Mouse (Mus musculus) retina, embryonic 14.5 days (tissue): Measurements from ENCODE around the gene Hist1h4m.
"Not testable (repeated sequence)": the region's sequence is repeated elsewhere in the genome, so short reads cannot be mapped to it uniquely, and the experiment has no call there.

ENCODE experiments used
- DNase-seq: peaks from one replicate; pipeline ENCODE4 v3.0.0-alpha.2; 2015; ENCODE audit warnings: low spot score

The Hist1h4m gene

GRCm38 (mm10) chr13:21811539-21811938, at the start of gene Hist1h4m:
TSS of gene Hist1h4m (plus strand) at chr13:21811746.
- DNase-seq = not testable (repeated sequence)

GRCm38 (mm10) chr13:21778814-21779766, 32.5 kb upstream of the Hist1h4m start:
- DNase-seq = peak; percentile 90

- DNase-seq = peak; percentile 79
These were observed 31.5 kb upstream of the Hist1h4m start, which contains the start of gene Hist1h1b for GRCm38 (mm10) chr13:21779767-21780731. TSS of gene Hist1h1b (minus strand) at chr13:21780625.

GRCm38 (mm10) chr13:21781021-21781555, 30.5 kb upstream of the Hist1h4m start:
- peak; percentile 16 for DNase-seq

GRCm38 (mm10) chr13:21781639-21782038, 29.9 kb upstream of the Hist1h4m start:
- no peak for DNase-seq

- DNase-seq = peak; percentile 59
These were observed 28.9 kb upstream of the Hist1h4m start for GRCm38 (mm10) chr13:21782361-21783254.

- peak; percentile 92 for DNase-seq
These were observed 28.3 kb upstream of the Hist1h4m start, which contains the start of gene Hist1h3i for GRCm38 (mm10) chr13:21783255-21783617. TSS of gene Hist1h3i (minus strand) at chr13:21783370.

GRCm38 (mm10) chr13:21783734-21784161, 27.8 kb upstream of the Hist1h4m start:
- DNase-seq = peak; percentile 78

GRCm38 (mm10) chr13:21784311-21784710, 27.2 kb upstream of the Hist1h4m start:
- no peak for DNase-seq

GRCm38 (mm10) chr13:21786189-21786898, 25.2 kb upstream of the Hist1h4m start:
- peak; percentile 40 for DNase-seq

- DNase-seq = peak; percentile 98
These were observed 24.5 kb upstream of the Hist1h4m start, which contains the start of the genes Hist1h2an and Hist1h2bp for GRCm38 (mm10) chr13:21786899-21787629. TSS of gene Hist1h2an (minus strand) at chr13:21787218. TSS of gene Hist1h2bp (plus strand) at chr13:21787461.

GRCm38 (mm10) chr13:21787760-21788593, 23.6 kb upstream of the Hist1h4m start:
- DNase-seq = peak; percentile 46

- DNase-seq = no peak
These were observed 21.6 kb upstream of the Hist1h4m start for GRCm38 (mm10) chr13:21789925-21790324.

GRCm38 (mm10) chr13:21790601-21791283, 20.8 kb upstream of the Hist1h4m start:
- DNase-seq = no peak

GRCm38 (mm10) chr13:21795584-21795983, 16.0 kb upstream of the Hist1h4m start:
- no peak for DNase-seq

- not testable (repeated sequence) for DNase-seq
These were observed 14.4 kb upstream of the Hist1h4m start for GRCm38 (mm10) chr13:21797163-21797562.

GRCm38 (mm10) chr13:21803058-21803457, 8.5 kb upstream of the Hist1h4m start:
- not testable (repeated sequence) for DNase-seq

GRCm38 (mm10) chr13:21810073-21810472, 1.5 kb upstream of the Hist1h4m start, which contains the start of the genes Hist1h2bq and Hist1h2ao:
TSS of gene Hist1h2bq (minus strand) at chr13:21810197.
TSS of gene Hist1h2ao (plus strand) at chr13:21810465.
- DNase-seq = not testable (repeated sequence)
